Mouse (Mus musculus) erythroblast, embryonic 14.5 days (primary cell): ENCODE data around the gene Fez1.

Experiments
- GATA1 ChIP-seq: IDR thresholded peaks from 2 replicates; pipeline ENCODE4 v1.6.1; 2012; ENCODE audit warnings: low read length, inconsistent platforms, mixed read lengths
- TAL1 ChIP-seq: IDR thresholded peaks from 3 replicates; pipeline ENCODE4 v1.6.1; 2012; ENCODE audit warnings: low read length, inconsistent platforms, mixed read lengths

DNA sequence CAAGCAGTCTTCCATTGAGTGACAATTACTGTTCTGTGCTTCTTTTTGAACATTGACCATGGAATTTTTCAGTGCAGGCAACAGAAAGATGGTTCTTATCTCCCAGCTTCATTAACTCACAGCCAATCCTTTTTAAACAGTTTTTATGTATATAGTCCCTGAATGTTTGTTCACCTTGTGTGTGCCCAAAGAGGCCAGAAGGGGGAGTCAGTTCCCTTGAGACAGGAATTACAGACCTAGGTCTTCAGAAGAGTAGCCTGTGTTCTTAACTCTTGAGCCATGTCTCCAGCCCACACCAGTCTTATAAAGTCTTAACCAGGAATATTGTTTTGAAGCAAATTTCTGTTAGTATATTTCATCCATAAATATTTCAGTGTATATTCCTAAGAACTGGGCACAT lies 55.1 kb downstream of the Fez1 start:
- TF ChIP-seq TAL1 (no peak), GATA1 (no peak)
